Mouse (Mus musculus) MEL (cell line): Measurements from ENCODE around the gene Mterf1b.
A peak's percentile ranks its signal among the peaks of the same experiment; 100 is the strongest.
"Not testable (repeated sequence)": the region's sequence is repeated elsewhere in the genome, so short reads cannot be mapped to it uniquely, and the experiment has no call there.

Experiments used
- CTCF ChIP-seq, 3 experiments: IDR thresholded peaks in 2 of 3; conservative IDR thresholded peaks in 1 of 3; 2 replicates each; pipeline ENCODE4 v1.5.1; 2011 to 2012; ENCODE audit warnings: low read length in 3 of 3, low read depth in 2 of 3, mild to moderate bottlenecking in 2 of 3, improper control_type of control experiment in 1 of 3, inconsistent platforms in 1 of 3, mixed read lengths in 1 of 3, moderate library complexity in 1 of 3; ENCODE audit not compliant: control insufficient read depth in 1 of 3, insufficient read depth in 1 of 3, poor library complexity in 1 of 3, severe bottlenecking in 1 of 3
- HCFC1 ChIP-seq: IDR thresholded peaks from 2 replicates; pipeline ENCODE4 v1.6.1; 2012; ENCODE audit warnings: low read depth, mild to moderate bottlenecking, inconsistent platforms, low read length, improper control_type of control experiment, moderate library complexity
- MAX ChIP-seq: IDR thresholded peaks from 2 replicates; pipeline ENCODE4 v1.6.1; 2011; ENCODE audit warnings: low read length, improper control_type of control experiment
- MYB ChIP-seq: IDR thresholded peaks from 2 replicates; pipeline ENCODE4 v1.6.1; 2011; ENCODE audit warnings: mild to moderate bottlenecking, low read depth, low read length, improper control_type of control experiment
- POLR2A ChIP-seq, 2 experiments: IDR thresholded peaks; 2 replicates each; pipeline ENCODE4 v1.6.1; 2011 to 2012; ENCODE audit warnings: low read length in 2 of 2, mild to moderate bottlenecking in 2 of 2, control low read depth in 1 of 2, improper control_type of control experiment in 1 of 2, low read depth in 1 of 2, moderate library complexity in 1 of 2; ENCODE audit not compliant: control insufficient read depth in 1 of 2, insufficient read depth in 1 of 2, poor library complexity in 1 of 2
- POLR2AphosphoS5 ChIP-seq: IDR thresholded peaks from 2 replicates; pipeline ENCODE4 v1.6.1; 2012; ENCODE audit warnings: low read depth, borderline replicate concordance, mild to moderate bottlenecking, inconsistent platforms, low read length, moderate library complexity, mixed read lengths
- TAL1 ChIP-seq: IDR thresholded peaks from 2 replicates; pipeline ENCODE4 v1.6.1; 2012; ENCODE audit warnings: mild to moderate bottlenecking, inconsistent platforms, low read length, moderate library complexity, mixed read lengths
- UBTF ChIP-seq: IDR thresholded peaks from 2 replicates; pipeline ENCODE4 v1.6.1; 2012; ENCODE audit warnings: low read depth, mild to moderate bottlenecking, inconsistent platforms, low read length, improper control_type of control experiment, moderate library complexity, borderline replicate concordance; ENCODE audit not compliant: insufficient read depth

DNA sequence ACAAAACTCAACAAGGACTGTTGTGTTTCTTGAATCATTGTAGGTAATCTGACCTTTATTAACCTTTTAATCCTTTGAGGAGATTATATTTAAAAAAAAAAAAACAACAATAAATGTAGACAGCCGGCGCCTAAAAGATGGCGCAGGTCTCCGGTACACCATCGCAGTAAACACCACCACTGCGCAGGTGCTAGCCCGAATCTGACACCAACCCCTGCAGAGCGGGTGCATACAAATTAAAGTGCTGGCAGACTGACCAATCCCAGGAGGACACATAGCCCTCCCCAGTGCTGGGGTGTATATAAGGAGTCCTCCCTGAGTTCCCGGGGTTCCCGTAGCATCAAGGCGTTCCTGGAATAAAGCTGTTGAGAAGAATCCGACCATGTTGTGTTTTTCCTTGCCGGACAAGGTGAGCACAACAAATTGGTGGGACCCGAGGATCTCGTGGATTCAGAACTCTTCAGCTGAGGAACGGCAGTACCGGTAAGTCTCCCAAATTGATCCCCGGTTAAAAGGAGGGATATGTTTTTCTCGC, 10.2 kb downstream of the Mterf1b start:
- not testable (repeated sequence) for TF ChIP-seq CTCF (IDR thresholded peaks at IDR 0.05 in 2 of 3, conservative IDR thresholded peaks at IDR 0.05 in 1 of 3; ENCODE audit: control insufficient read depth in 1 of 3, insufficient read depth in 1 of 3, low read depth in 2 of 3, low read length in 3 of 3, poor library complexity in 1 of 3, severe bottlenecking in 1 of 3); TAL1; MAX; MYB; UBTF; POLR2AphosphoS5; HCFC1
- peak in 1 of 2 experiments; percentile 61; a peak in 2 of 4 replicates for TF ChIP-seq POLR2A (IDR thresholded peaks at IDR 0.05; ENCODE audit: control insufficient read depth in 1 of 2, insufficient read depth in 1 of 2, low read depth in 1 of 2, low read length in 2 of 2, poor library complexity in 1 of 2)
